Mouse (Mus musculus): ENCODE results near the gene Zfp239. TPM values are rescaled to one million over a fixed set of nuclear protein-coding genes. Genes with fewer than 3 reads are reported as not detected.

The Zfp239 gene
- polyA plus RNA-seq, 1 experiment from 2014 or later: 14.3 TPM

GRCm38 (mm10) chr6:117890257-117890656 is 28.4 kb downstream of the Zfp239 start:
- ChIA-PET CTCF (interaction anchor here (0.9 to 1.6 kb wide), 2 partner anchors 10 to 15 kb away, joined by 3 to 5 read pairs; partner anchors contain the start of gene Hnrnpf), POLR2A (no interaction called here)
- H3K27me3 ChIP-seq: no peaks in the 10 kb centered on the region
- in situ Hi-C loops (cut with MboI; ENCODE audit: low pct_unique_long_range_greater_than_20kb): no loop called here
- ATAC-seq: no peak
- no peak for DNase-seq (ENCODE audit: low read depth, low spot score)
- no peak for TF ChIP-seq CTCF (IDR thresholded peaks at IDR 0.05)

GRCm38 (mm10) chr6:117891369-117892160 is 29.7 kb downstream of the Zfp239 start:
- CTCF ChIA-PET: interaction anchor here (1.3 to 1.6 kb wide), 2 partner anchors 9 to 12 kb away, joined by 3 to 5 read pairs; partner anchors contain the start of gene Hnrnpf
- no peaks in the 10 kb centered on the region for H3K27me3 ChIP-seq
- in situ Hi-C loops (cut with MboI; ENCODE audit: low pct_unique_long_range_greater_than_20kb): no loop called here
- TF ChIP-seq CTCF (IDR thresholded peaks at IDR 0.05): no peak
- DNase-seq (ENCODE audit: low read depth, low spot score) (no peak), ATAC-seq (no peak)
- POLR2A ChIA-PET: interaction anchor here (0.6 kb wide), 1 partner anchor 22 kb away, joined by 3 read pairs; no protein-coding TSS in a partner anchor

- H3K27me3 ChIP-seq: no peaks in the 10 kb centered on the region
- TF ChIP-seq CTCF (IDR thresholded peaks at IDR 0.05): no peak
- in situ Hi-C loops (cut with MboI; ENCODE audit: low pct_unique_long_range_greater_than_20kb): no loop called here
- ATAC-seq (no peak), DNase-seq (ENCODE audit: low read depth, low spot score) (no peak)
- CTCF ChIA-PET: interaction anchor here (1.3 to 1.4 kb wide), 2 partner anchors 12 to 13 kb away, joined by 3 read pairs; no protein-coding TSS in a partner anchor
- POLR2A ChIA-PET: interaction anchor here (0.5 kb wide), 1 partner anchor 238 kb away, joined by 4 read pairs; no protein-coding TSS in a partner anchor
These were observed 30.5 kb downstream of the Zfp239 start for GRCm38 (mm10) chr6:117892386-117892785.

GRCm38 (mm10) chr6:117893435-117893834 is 31.5 kb downstream of the Zfp239 start:
- ChIA-PET CTCF (interaction anchor here (1.2 to 1.4 kb wide), 3 partner anchors 11 to 17 kb away, joined by 3 to 4 read pairs (median 3); no protein-coding TSS in a partner anchor), POLR2A (no interaction called here)
- no peak for DNase-seq (ENCODE audit: low read depth, low spot score)
- no peaks in the 10 kb centered on the region for H3K27me3 ChIP-seq
- in situ Hi-C loops (cut with MboI; ENCODE audit: low pct_unique_long_range_greater_than_20kb): no loop called here
- TF ChIP-seq CTCF (IDR thresholded peaks at IDR 0.05): no peak
- ATAC-seq: no peak

GRCm38 (mm10) chr6:117897800-117898199 is 35.9 kb downstream of the Zfp239 start:
- ATAC-seq: no peak
- in situ Hi-C loops (cut with MboI; ENCODE audit: low pct_unique_long_range_greater_than_20kb): no loop called here
- POLR2A ChIA-PET: no interaction called here
- H3K27me3 ChIP-seq: no peaks in the 10 kb centered on the region
- no peak for DNase-seq (ENCODE audit: low read depth, low spot score)
- CTCF ChIA-PET: no interaction called here
- no peak for TF ChIP-seq CTCF (IDR thresholded peaks at IDR 0.05)

GRCm38 (mm10) chr6:117900126-117901080 is 38.5 kb downstream of the Zfp239 start, which contains the start of gene Hnrnpf:
TSS of gene Hnrnpf (plus strand) at chr6:117900324.
- ATAC-seq (no peak), DNase-seq (ENCODE audit: low read depth, low spot score) (no peak)
- no peaks in the 10 kb centered on the region for H3K27me3 ChIP-seq
- in situ Hi-C loops (cut with MboI; ENCODE audit: low pct_unique_long_range_greater_than_20kb): no loop called here
- CTCF ChIA-PET: interaction anchor here (1.3 to 2.0 kb wide), 2 partner anchors 9 to 12 kb away, joined by 3 to 5 read pairs; no protein-coding TSS in a partner anchor
- POLR2A ChIA-PET: no interaction called here
- no peak for TF ChIP-seq CTCF (IDR thresholded peaks at IDR 0.05)

GRCm38 (mm10) chr6:117901510-117902402 is 39.9 kb downstream of the Zfp239 start:
- in situ Hi-C loops (cut with MboI; ENCODE audit: low pct_unique_long_range_greater_than_20kb): no loop called here
- CTCF ChIA-PET: interaction anchor here (1.3 kb wide), 1 partner anchor 14 kb away, joined by 3 read pairs; no protein-coding TSS in a partner anchor
- H3K27me3 ChIP-seq: no peaks in the 10 kb centered on the region
- no peak for TF ChIP-seq CTCF (IDR thresholded peaks at IDR 0.05)
- no peak for DNase-seq (ENCODE audit: low read depth, low spot score)
- POLR2A ChIA-PET: no interaction called here
- no peak for ATAC-seq

- CTCF ChIA-PET: no interaction called here
- in situ Hi-C loops (cut with MboI; ENCODE audit: low pct_unique_long_range_greater_than_20kb): no loop called here
- H3K27me3 ChIP-seq: no peaks in the 10 kb centered on the region
- DNase-seq (ENCODE audit: low read depth, low spot score): no peak
- ATAC-seq: no peak
- POLR2A ChIA-PET: interaction anchor here (0.7 kb wide), 1 partner anchor 23 kb away, joined by 3 read pairs; no protein-coding TSS in a partner anchor
- no peak for TF ChIP-seq CTCF (IDR thresholded peaks at IDR 0.05)
These were observed 40.7 kb downstream of the Zfp239 start for GRCm38 (mm10) chr6:117902556-117902955.

- H3K27me3 ChIP-seq: no peaks in the 10 kb centered on the region
- DNase-seq (ENCODE audit: low read depth, low spot score) (no peak), ATAC-seq (no peak)
- in situ Hi-C loops (cut with MboI; ENCODE audit: low pct_unique_long_range_greater_than_20kb): no loop called here
- ChIA-PET POLR2A (no interaction called here), CTCF (interaction anchor here (0.8 to 3.9 kb wide), 2 partner anchors 11 to 17 kb away, joined by 3 to 14 read pairs; no protein-coding TSS in a partner anchor)
- TF ChIP-seq CTCF (IDR thresholded peaks at IDR 0.05): no peak
These were observed 41.9 kb downstream of the Zfp239 start for GRCm38 (mm10) chr6:117903836-117904235.
